Mouse (Mus musculus) ovary, adult 2 months (tissue): Measurements from ENCODE around the gene Vmn2r31. TPM values are rescaled to one million over a fixed set of nuclear protein-coding genes. Genes with fewer than 3 reads are reported as not detected.

Source experiments
- polyA plus RNA-seq: library from polyadenylated mRNA; depleted of rRNA; stranded (reverse); fragments of >200 nt; gene quantifications from 2 replicates; pipeline ENCODE4 v1.2.3, GENCODE M21; 2012; rRNA removed

Vmn2r31 gene
- polyA plus RNA-seq: not detected in 2 replicates

GRCm38 (mm10) chr7:7399603-7400002, at the start of gene Vmn2r31:
Gene Vmn2r31 (minus strand): TSS chr7:7399703.

GRCm38 (mm10) chr7:7374431-7374830, 25.1 kb downstream of the Vmn2r31 start, which contains the start of gene Gm45783:
Gene Gm45783 (minus strand): TSS chr7:7374573.

DNA sequence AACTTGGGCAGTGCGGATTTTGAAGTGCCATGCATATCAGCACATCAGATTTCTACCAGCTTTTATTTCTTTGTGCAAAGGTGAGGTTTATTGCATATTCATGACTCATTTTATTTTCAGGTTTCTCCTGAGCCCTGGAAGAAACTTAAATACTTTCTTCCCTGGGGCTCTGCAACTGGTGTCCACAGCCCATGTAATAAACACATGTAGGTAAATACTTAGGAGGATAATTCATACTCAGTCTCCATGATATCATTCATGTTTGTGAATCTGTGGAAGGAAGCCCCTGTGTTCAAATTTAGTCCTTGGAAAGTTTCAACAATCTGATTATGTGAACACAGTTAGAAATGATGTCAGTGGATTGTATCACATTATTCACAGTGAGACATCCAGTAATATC, 62.0 kb downstream of the Vmn2r31 start, which contains the start of gene Vmn2r30:
TSS of gene Vmn2r30 (minus strand) at position 101 of the 400 bp plus-strand sequence.

Other genes with a start within 250 kb of the Vmn2r31 start
- 0.47 and 0.49 TPM in 2 replicates for gene Zfp418, start 228.4 kb downstream of the Vmn2r31 start, polyA plus RNA-seq
- 1.1 and 1.9 TPM in 2 replicates for gene Zfp772, start 189.7 kb downstream of the Vmn2r31 start, polyA plus RNA-seq
- 0.18 and 0.27 TPM in 2 replicates for gene Vmn2r29, start 152.4 kb downstream of the Vmn2r31 start, polyA plus RNA-seq
- gene Gm45844, start 121.4 kb downstream of the Vmn2r31 start, polyA plus RNA-seq: 0.60 and 0.87 TPM in 2 replicates
- 32.5 and 43.1 TPM in 2 replicates for gene Clcn4, start 98.9 kb downstream of the Vmn2r31 start, polyA plus RNA-seq
- gene Vmn2r30, start 62.1 kb downstream of the Vmn2r31 start, polyA plus RNA-seq: not detected in 2 replicates
- not detected in 2 replicates for gene Gm45783, start 25.1 kb downstream of the Vmn2r31 start, polyA plus RNA-seq
- not detected in 2 replicates for gene Vmn2r32, start 80.3 kb upstream of the Vmn2r31 start, polyA plus RNA-seq
- not detected in 2 replicates for gene Vmn2r33, start 167.1 kb upstream of the Vmn2r31 start, polyA plus RNA-seq